Mouse (Mus musculus): ENCODE data around the gene Btf3. TPM values are rescaled to one million over a fixed set of nuclear protein-coding genes. Genes with fewer than 3 reads are reported as not detected.

The Btf3 gene
- polyA plus RNA-seq, 1 experiment from 2014 or later: 499 TPM

GRCm38 (mm10) chr13:98349491-98349890 is 32.7 kb upstream of the Btf3 start:
- Histone ChIP-seq H3K36me3 (ENCODE audit: insufficient read depth, low read length) (no peaks in the 10 kb centered on the region), H3K4me1 (ENCODE audit: insufficient read depth, low read depth, low read length) (peaks cover 7% of the 10 kb centered on the region), H3K4me3 (ENCODE audit: low read depth, low read length) (no peak overlapping the region), H3K4me2 (replicated peaks; ENCODE audit: low read depth, low read length) (no peak overlapping the region), H3K9ac (replicated peaks; ENCODE audit: low read depth) (no peak overlapping the region), H3K27ac (ENCODE audit: low read length) (no peak overlapping the region), H3K27me3 (replicated peaks; ENCODE audit: insufficient read depth, low read length) (peaks cover 44% of the 10 kb centered on the region), H3K9me3 (ENCODE audit: low read length) (no peaks in the 10 kb centered on the region)
- TF ChIP-seq CTCF (IDR thresholded peaks at IDR 0.05) (no peak), EP300 (IDR thresholded peaks at IDR 0.05) (no peak)
- DNase-seq (ENCODE audit: low spot score) (no peak), ATAC-seq (no peak)
- WGBS: 62% methylated on average over 4 of the region's 4 CpGs

- Histone ChIP-seq H3K4me1 (ENCODE audit: insufficient read depth, low read depth, low read length) (no peaks in the 10 kb centered on the region), H3K36me3 (ENCODE audit: insufficient read depth, low read length) (no peaks in the 10 kb centered on the region), H3K27me3 (replicated peaks; ENCODE audit: insufficient read depth, low read length) (0 out of 2 replicates have a peak, but pooled peaks cover 4% of the 10 kb centered on the region), H3K9ac (replicated peaks; ENCODE audit: low read depth) (no peak overlapping the region), H3K4me3 (ENCODE audit: low read depth, low read length) (no peak overlapping the region), H3K9me3 (ENCODE audit: low read length) (no peaks in the 10 kb centered on the region), H3K4me2 (replicated peaks; ENCODE audit: low read depth, low read length) (no peak overlapping the region), H3K27ac (ENCODE audit: low read length) (no peak overlapping the region)
- no peak for DNase-seq (ENCODE audit: low spot score)
- ATAC-seq: no peak
- WGBS: 66% methylated on average over 5 of the region's 5 CpGs
- TF ChIP-seq CTCF (IDR thresholded peaks at IDR 0.05): no peak
- TF ChIP-seq EP300 (IDR thresholded peaks at IDR 0.05): no peak
Measured at GRCm38 (mm10) chr13:98340506-98340905, 23.7 kb upstream of the Btf3 start.

GRCm38 (mm10) chr13:98336205-98336604 is 19.4 kb upstream of the Btf3 start:
- Histone ChIP-seq H3K27ac (ENCODE audit: low read length) (no peak overlapping the region), H3K27me3 (replicated peaks; ENCODE audit: insufficient read depth, low read length) (no peaks in the 10 kb centered on the region), H3K4me2 (replicated peaks; ENCODE audit: low read depth, low read length) (no peak overlapping the region), H3K9me3 (ENCODE audit: low read length) (no peaks in the 10 kb centered on the region), H3K4me3 (ENCODE audit: low read depth, low read length) (no peak overlapping the region), H3K36me3 (ENCODE audit: insufficient read depth, low read length) (no peaks in the 10 kb centered on the region), H3K9ac (replicated peaks; ENCODE audit: low read depth) (no peak overlapping the region), H3K4me1 (ENCODE audit: insufficient read depth, low read depth, low read length) (no peaks in the 10 kb centered on the region)
- no peak for DNase-seq (ENCODE audit: low spot score)
- no peak for ATAC-seq
- no peak for TF ChIP-seq EP300 (IDR thresholded peaks at IDR 0.05)
- TF ChIP-seq CTCF (IDR thresholded peaks at IDR 0.05): no peak
- WGBS: 93% methylated on average over 1 of the region's 1 CpGs

- Histone ChIP-seq H3K9me3 (ENCODE audit: low read length) (no peaks in the 10 kb centered on the region), H3K36me3 (ENCODE audit: insufficient read depth, low read length) (no peaks in the 10 kb centered on the region), H3K27me3 (replicated peaks; ENCODE audit: insufficient read depth, low read length) (no peaks in the 10 kb centered on the region), H3K4me2 (replicated peaks; ENCODE audit: low read depth, low read length) (no peak overlapping the region), H3K4me3 (ENCODE audit: low read depth, low read length) (no peak overlapping the region), H3K9ac (replicated peaks; ENCODE audit: low read depth) (no peak overlapping the region), H3K27ac (ENCODE audit: low read length) (no peak overlapping the region), H3K4me1 (ENCODE audit: insufficient read depth, low read depth, low read length) (no peaks in the 10 kb centered on the region)
- ATAC-seq (no peak), DNase-seq (ENCODE audit: low spot score) (peak; percentile 43)
- 50% methylated on average over 2 of the region's 2 CpGs for WGBS
- TF ChIP-seq CTCF (IDR thresholded peaks at IDR 0.05) (peak; percentile 73), EP300 (IDR thresholded peaks at IDR 0.05) (no peak)
Measured at GRCm38 (mm10) chr13:98332106-98332505, 15.3 kb upstream of the Btf3 start.

- ATAC-seq (no peak), DNase-seq (ENCODE audit: low spot score) (no peak)
- TF ChIP-seq EP300 (IDR thresholded peaks at IDR 0.05) (no peak), CTCF (IDR thresholded peaks at IDR 0.05) (no peak)
- Histone ChIP-seq H3K4me3 (ENCODE audit: low read depth, low read length) (no peak overlapping the region), H3K4me2 (replicated peaks; ENCODE audit: low read depth, low read length) (no peak overlapping the region), H3K27ac (ENCODE audit: low read length) (no peak overlapping the region), H3K9me3 (ENCODE audit: low read length) (no peaks in the 10 kb centered on the region), H3K36me3 (ENCODE audit: insufficient read depth, low read length) (no peaks in the 10 kb centered on the region), H3K4me1 (ENCODE audit: insufficient read depth, low read depth, low read length) (no peaks in the 10 kb centered on the region), H3K9ac (replicated peaks; ENCODE audit: low read depth) (no peak overlapping the region), H3K27me3 (replicated peaks; ENCODE audit: insufficient read depth, low read length) (no peaks in the 10 kb centered on the region)
- WGBS: 73% methylated on average over 11 of the region's 11 CpGs
Measured at GRCm38 (mm10) chr13:98325034-98325433, 8.2 kb upstream of the Btf3 start.

GRCm38 (mm10) chr13:98317911-98318310 is 1.1 kb upstream of the Btf3 start:
- Histone ChIP-seq H3K27ac (ENCODE audit: low read length) (no peak overlapping the region), H3K36me3 (ENCODE audit: insufficient read depth, low read length) (0 out of 2 replicates have a peak, but pooled peaks cover 2% of the 10 kb centered on the region), H3K9ac (replicated peaks; ENCODE audit: low read depth) (no peak overlapping the region), H3K9me3 (ENCODE audit: low read length) (no peaks in the 10 kb centered on the region), H3K4me3 (ENCODE audit: low read depth, low read length) (no peak overlapping the region), H3K27me3 (replicated peaks; ENCODE audit: insufficient read depth, low read length) (no peaks in the 10 kb centered on the region), H3K4me2 (replicated peaks; ENCODE audit: low read depth, low read length) (no peak overlapping the region), H3K4me1 (ENCODE audit: insufficient read depth, low read depth, low read length) (peaks cover 7% of the 10 kb centered on the region; the same call in 1 of the 2 replicates)
- no peak for ATAC-seq
- 80% methylated on average over 6 of the region's 6 CpGs for WGBS
- TF ChIP-seq EP300 (IDR thresholded peaks at IDR 0.05) (no peak), CTCF (IDR thresholded peaks at IDR 0.05) (no peak)
- DNase-seq (ENCODE audit: low spot score): peak; percentile 30

- peak overlapping the region; percentile 94 for H3K9ac ChIP-seq (replicated peaks; ENCODE audit: low read depth)
- peak overlapping the region; percentile 69 for H3K4me2 ChIP-seq (replicated peaks; ENCODE audit: low read depth, low read length)
- H3K4me3 ChIP-seq (ENCODE audit: low read depth, low read length): peak overlapping the region; percentile 94
- peak; percentile 68 for DNase-seq (ENCODE audit: low spot score)
- peaks cover 7% of the 10 kb centered on the region for H3K36me3 ChIP-seq (ENCODE audit: insufficient read depth, low read length)
- H3K27ac ChIP-seq (ENCODE audit: low read length): peak overlapping the region; percentile 98
- H3K9me3 ChIP-seq (ENCODE audit: low read length): no peaks in the 10 kb centered on the region
- peaks cover 7% of the 10 kb centered on the region; the same call in 1 of the 2 replicates for H3K4me1 ChIP-seq (ENCODE audit: insufficient read depth, low read depth, low read length)
- no peaks in the 10 kb centered on the region for H3K27me3 ChIP-seq (replicated peaks; ENCODE audit: insufficient read depth, low read length)
- WGBS: 2% methylated on average over 16 of the region's 16 CpGs
- ATAC-seq: no peak
- TF ChIP-seq CTCF (IDR thresholded peaks at IDR 0.05) (peak; percentile 49; the same call in 1 of the 2 replicates), EP300 (IDR thresholded peaks at IDR 0.05) (no peak)
Measured at GRCm38 (mm10) chr13:98317246-98317677, 456 bp upstream of the Btf3 start.

Measured in lung, postnatal 0 days (tissue).